Mouse (Mus musculus): ENCODE data around the gene Acp6.

DNA sequence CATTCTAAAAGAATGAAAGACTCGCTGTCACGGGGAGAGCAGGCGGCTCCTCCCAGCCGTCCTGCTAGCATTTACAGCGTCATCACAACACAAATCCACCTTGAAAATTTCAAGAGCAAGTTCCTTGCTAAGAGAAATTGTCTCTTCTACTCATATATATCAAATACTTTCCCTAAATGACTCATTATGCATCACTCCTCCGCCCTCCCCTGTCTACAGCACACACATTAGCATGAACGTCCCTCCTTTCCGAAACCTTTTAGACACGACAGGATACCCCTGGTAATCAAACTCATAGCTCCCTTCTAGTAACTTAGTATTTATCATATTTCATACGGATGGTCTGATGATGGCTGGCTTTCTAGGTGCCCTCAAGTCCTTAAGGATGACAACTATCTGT is 55.3 kb downstream of the Acp6 start:
- TF ChIP-seq CTCF (IDR thresholded peaks at IDR 0.05 in 2 of 3, conservative IDR thresholded peaks at IDR 0.05 in 1 of 3; ENCODE audit: control insufficient read depth in 1 of 3, insufficient read depth in 1 of 3, low read depth in 2 of 3, low read length in 3 of 3, poor library complexity in 1 of 3, severe bottlenecking in 1 of 3) (no peak), E2F4 (IDR thresholded peaks at IDR 0.05; ENCODE audit: borderline replicate concordance, low read depth, low read length) (no peak), BHLHE40 (IDR thresholded peaks at IDR 0.05; ENCODE audit: borderline replicate concordance, low read depth, low read length) (no peak), ETS1 (IDR thresholded peaks at IDR 0.05; ENCODE audit: low read depth, low read length) (no peak), CHD1 (IDR thresholded peaks at IDR 0.05; ENCODE audit: low read depth, low read length) (no peak), POLR2A (IDR thresholded peaks at IDR 0.05; ENCODE audit: control insufficient read depth in 1 of 2, insufficient read depth in 1 of 2, low read depth in 1 of 2, low read length in 2 of 2, poor library complexity in 1 of 2) (no peak), HCFC1 (IDR thresholded peaks at IDR 0.05; ENCODE audit: low read depth, low read length) (no peak), ZKSCAN1 (IDR thresholded peaks at IDR 0.05; ENCODE audit: low read depth, low read length) (no peak), NRF1 (IDR thresholded peaks at IDR 0.05; ENCODE audit: insufficient read depth, low read depth, low read length, poor library complexity, severe bottlenecking) (no peak)

All from MEL (cell line).